9 mouse cellular contexts compared by ENCODE assay signal in genomic region chr19:40659651-40660478, GRCm38 (mm10). TPM values are rescaled to one million over a fixed set of nuclear protein-coding genes. Genes with fewer than 3 reads are reported as not detected.
DNase-seq lines count a peak whose midpoint lies in the region; ATAC-seq and TF ChIP-seq lines count a peak whose summit lies in the region.
"Had no signal": no experiment of that assay in that cellular context is flagged by ENCODE, and none has a peak within 500 bp of the region (broad histone marks: within the 10 kb centered on the region; RNA-seq: fewer than 3 reads in every experiment).

No protein-coding gene starts in this region.

- peak overlapping the region; percentile 65 for H3K9ac ChIP-seq in heart, embryonic 11.5 days (ENCODE audit: low read depth, low read length)
- H3K9ac ChIP-seq in kidney, embryonic 15.5 days = peak overlapping the region; percentile 3; the same call in 1 of the 2 replicates
- H3K9ac ChIP-seq in stomach, embryonic 14.5 days (replicated peaks; ENCODE audit: low read depth, low read length) = 0 out of 2 replicates have a peak overlapping the region, but pooled peaks have one; percentile 2

- peak overlapping the region; percentile 39 for H3K4me3 ChIP-seq in cortical plate, adult 2 months (ENCODE audit: insufficient read depth, low read length)
- H3K4me3 ChIP-seq in heart, embryonic 11.5 days (ENCODE audit: low read depth, low read length) = peak overlapping the region; percentile 40
- peak overlapping the region; percentile 36 for H3K4me3 ChIP-seq in kidney, embryonic 15.5 days (replicated peaks)
- peak overlapping the region; percentile 29 for H3K4me3 ChIP-seq in stomach, embryonic 14.5 days (ENCODE audit: low read depth, low read length)
- H3K4me3 ChIP-seq: erythroblast, embryonic 14.5 days had no signal

- WGBS in heart, embryonic 11.5 days (ENCODE audit: insufficient replicate concordance) = 1% methylated on average over 16 of the region's 16 CpGs
- under 1% methylated on average over 16 of the region's 16 CpGs for WGBS in kidney, embryonic 15.5 days
- WGBS in stomach, embryonic 14.5 days = 2% methylated on average over 16 of the region's 16 CpGs

- peak overlapping the region; percentile 84 for H3K4me2 ChIP-seq in heart, embryonic 11.5 days
- H3K4me2 ChIP-seq in kidney, embryonic 15.5 days = peak overlapping the region; percentile 64
- peak overlapping the region; percentile 44 for H3K4me2 ChIP-seq in stomach, embryonic 14.5 days (replicated peaks; ENCODE audit: low read depth, low read length)

- TF ChIP-seq POLR2A in cortical plate, adult 2 months (IDR thresholded peaks at IDR 0.05; ENCODE audit: extremely low read depth, insufficient read depth, low read length) = no peak

- no peak for ATAC-seq in heart, embryonic 11.5 days (replicated peaks; ENCODE audit: insufficient number of reproducible peaks, low FRiP score, low TSS enrichment)
- ATAC-seq in kidney, embryonic 15.5 days (replicated peaks; ENCODE audit: low FRiP score) = no peak
- no peak for ATAC-seq in stomach, embryonic 14.5 days (ENCODE audit: insufficient number of reproducible peaks, insufficient read depth, low FRiP score, low read depth)

- peak overlapping the region; percentile 76 for H3K27ac ChIP-seq in cortical plate, adult 2 months (ENCODE audit: insufficient read depth, low read length)
- peak overlapping the region; percentile 62 for H3K27ac ChIP-seq in heart, embryonic 11.5 days (ENCODE audit: low read depth, low read length)
- H3K27ac ChIP-seq in kidney, embryonic 15.5 days = peak overlapping the region; percentile 57
- peak overlapping the region; percentile 52; the same call in 1 of the 2 replicates for H3K27ac ChIP-seq in stomach, embryonic 14.5 days (ENCODE audit: low read length)

- H3K4me1 ChIP-seq in cortical plate, adult 2 months (ENCODE audit: control insufficient read depth, insufficient read depth, low read length) = no peaks in the 10 kb centered on the region
- peaks cover 2% of the 10 kb centered on the region; the same call in 1 of the 2 replicates for H3K4me1 ChIP-seq in heart, embryonic 11.5 days (ENCODE audit: control insufficient read depth, insufficient read depth, low read length)
- peaks cover 19% of the 10 kb centered on the region for H3K4me1 ChIP-seq in kidney, embryonic 15.5 days
- 0 out of 2 replicates have a peak, but pooled peaks cover 15% of the 10 kb centered on the region for H3K4me1 ChIP-seq in stomach, embryonic 14.5 days (ENCODE audit: control insufficient read depth, insufficient read depth, low read length)

- TF ChIP-seq CTCF in cortical plate, adult 2 months (IDR thresholded peaks at IDR 0.05; ENCODE audit: extremely low read depth, insufficient read depth, low read length) = no peak

- H3K36me3 ChIP-seq in heart, embryonic 11.5 days (ENCODE audit: control insufficient read depth, insufficient read depth, low read length) = no peaks in the 10 kb centered on the region
- H3K36me3 ChIP-seq in kidney, embryonic 15.5 days = no peaks in the 10 kb centered on the region
- no peaks in the 10 kb centered on the region for H3K36me3 ChIP-seq in stomach, embryonic 14.5 days (ENCODE audit: control insufficient read depth, insufficient read depth, low read length)

- DNase-seq in right cerebral cortex, postnatal 10 days (ENCODE audit: low spot score in 2 of 2) = peak; percentile 34 to 37
- DNase-seq in right cerebral cortex, postnatal 14 days = no peak
- DNase-seq in lung, postnatal 36 days = peak; percentile 75
- DNase-seq in right cerebral cortex, postnatal 36 days (ENCODE audit: low spot score in 2 of 2) = no peak

- H3K27me3 ChIP-seq in heart, embryonic 11.5 days (ENCODE audit: control insufficient read depth, insufficient read depth, low read length) = no peaks in the 10 kb centered on the region
- peaks cover 8% of the 10 kb centered on the region; the same call in 1 of the 2 replicates for H3K27me3 ChIP-seq in kidney, embryonic 15.5 days
- no peaks in the 10 kb centered on the region for H3K27me3 ChIP-seq in stomach, embryonic 14.5 days (ENCODE audit: control insufficient read depth, insufficient read depth, low read length)

- no peaks in the 10 kb centered on the region for H3K9me3 ChIP-seq in heart, embryonic 11.5 days (replicated peaks; ENCODE audit: control insufficient read depth, low read length)
- no peaks in the 10 kb centered on the region for H3K9me3 ChIP-seq in kidney, embryonic 15.5 days (replicated peaks)
- no peaks in the 10 kb centered on the region for H3K9me3 ChIP-seq in stomach, embryonic 14.5 days (ENCODE audit: control insufficient read depth, low read depth, low read length)

RNA-seq across cellular contexts. Expression of gene Entpd1, which starts 47.7 kb away (rescaled TPM):
- polyA plus RNA-seq in cortical plate, adult 2 months (2012; rRNA removed) = 13.7 and 16.8 TPM in 2 replicates
- 13.1 and 15.9 TPM in 2 replicates for polyA plus RNA-seq in heart, embryonic 11.5 days (2014; fragmentation: Nextera tagmentation; extraction: Ambion mirVana)
- polyA plus RNA-seq in kidney, embryonic 15.5 days (2015; fragmentation: Nextera tagmentation; extraction: Ambion mirVana) = 5.3 and 6.5 TPM in 2 replicates
- polyA plus RNA-seq in stomach, embryonic 14.5 days (2014; fragmentation: Nextera tagmentation; extraction: Ambion mirVana) = 11.3 and 12.2 TPM in 2 replicates

RNA-seq across cellular contexts. Expression of gene Tctn3, which starts 47.8 kb away (rescaled TPM):
- 33.7 and 35.0 TPM in 2 replicates for polyA plus RNA-seq in cortical plate, adult 2 months (2012; rRNA removed)
- polyA plus RNA-seq in heart, embryonic 11.5 days (2014; fragmentation: Nextera tagmentation; extraction: Ambion mirVana) = 7.6 and 10.3 TPM in 2 replicates
- polyA plus RNA-seq in kidney, embryonic 15.5 days (2015; fragmentation: Nextera tagmentation; extraction: Ambion mirVana) = 11.4 and 12.3 TPM in 2 replicates
- polyA plus RNA-seq in stomach, embryonic 14.5 days (2014; fragmentation: Nextera tagmentation; extraction: Ambion mirVana) = 10.4 and 11.4 TPM in 2 replicates

Comparison
In these comparisons a context has a peak if more than half of its experiments do, and no peak if none do; other contexts are left out.
1. DNase-seq: peak in right cerebral cortex, postnatal 10 days (2 of 2) and lung, postnatal 36 days (single experiment); none in right cerebral cortex, postnatal 14 days (single experiment) and right cerebral cortex, postnatal 36 days (0 of 2).
2. H3K9ac ChIP-seq: peak in every context shown above with its lines; median percentile 65 in heart, embryonic 11.5 days; 3 in kidney, embryonic 15.5 days; 2 in stomach, embryonic 14.5 days.
3. Peak in every context shown above with its lines, with median percentiles within 50 percentile points of each other: H3K27ac ChIP-seq, H3K4me3 ChIP-seq and H3K4me2 ChIP-seq.